Mouse (Mus musculus) spleen, adult 2 months (tissue): ENCODE measurements around the gene Phxr2. TPM values are rescaled to one million over a fixed set of nuclear protein-coding genes. Genes with fewer than 3 reads are reported as not detected.
"Not testable (repeated sequence)": the region's sequence is repeated elsewhere in the genome, so short reads cannot be mapped to it uniquely, and the experiment has no call there.

Source experiments
- DNase-seq, 2 experiments: peaks; one replicate each; pipeline versions ENCODE4 v3.0.0 to v3.0.0-alpha.2; 2012 to 2021; ENCODE audit warnings: low spot score in 2 of 2, low read depth in 1 of 2
- H3K27ac ChIP-seq: fragments of 200-500 bp; 2 replicates; pipeline ENCODE4 v1.5.1; 2012; ENCODE audit warnings: low read length, inconsistent platforms; ENCODE audit not compliant: insufficient read depth
- H3K27me3 ChIP-seq: fragments of 200-500 bp; 2 replicates; pipeline ENCODE4 v1.6.1; 2012; ENCODE audit warnings: mild to moderate bottlenecking, moderate library complexity, low read length, inconsistent platforms; ENCODE audit not compliant: control insufficient read depth, insufficient read depth
- H3K36me3 ChIP-seq: fragments of 200-500 bp; 2 replicates; pipeline ENCODE4 v1.6.1; 2012; ENCODE audit warnings: mild to moderate bottlenecking, low read length, inconsistent platforms; ENCODE audit not compliant: control insufficient read depth, insufficient read depth
- H3K4me1 ChIP-seq: fragments of 200-500 bp; 2 replicates; pipeline ENCODE4 v1.6.1; 2011; ENCODE audit warnings: inconsistent platforms; ENCODE audit not compliant: control insufficient read depth, insufficient read depth, insufficient read length
- H3K4me3 ChIP-seq: fragments of 200-500 bp; 2 replicates; pipeline ENCODE4 v1.5.1; 2011; ENCODE audit warnings: mild to moderate bottlenecking, inconsistent platforms; ENCODE audit not compliant: insufficient read depth, insufficient read length; ENCODE audit errors: extremely low read depth
- CTCF ChIP-seq: fragments of 200-500 bp; IDR thresholded peaks from 2 replicates; pipeline ENCODE4 v1.5.1; 2011; ENCODE audit warnings: mild to moderate bottlenecking, inconsistent platforms; ENCODE audit not compliant: insufficient read depth, insufficient read length, insufficient replicate concordance; ENCODE audit errors: extremely low read depth
- POLR2A ChIP-seq: fragments of 200-500 bp; IDR thresholded peaks from 2 replicates; pipeline ENCODE4 v1.6.1; 2011; ENCODE audit warnings: low read depth, low read length, inconsistent platforms
- WGBS: fragments of 180-500 bp; shearing (Covaris S2); methylation state at CpG from one replicate; pipeline ENCODE4 v1.1.7; 2018; 5-methylcytosine and 5-hydroxymethylcytosine counted together
- polyA plus RNA-seq: library from polyadenylated mRNA; depleted of rRNA; stranded (reverse); fragments of >200 nt; gene quantifications from 2 replicates; pipeline ENCODE4 v1.2.3, GENCODE M21; 2012

Phxr2 gene
- polyA plus RNA-seq, 1 experiment = not detected

GRCm38 (mm10) chr10:99166392-99166791 is 40.3 kb upstream of the Phxr2 start:
- no peak for DNase-seq
- TF ChIP-seq POLR2A (no peak), CTCF (no peak)
- Histone ChIP-seq H3K27ac (no peak overlapping the region), H3K4me1 (peaks cover 8% of the 10 kb centered on the region), H3K36me3 (no peaks in the 10 kb centered on the region), H3K4me3 (no peak overlapping the region), H3K27me3 (no peaks in the 10 kb centered on the region)
- WGBS = 66% methylated on average over 3 of the region's 3 CpGs

GRCm38 (mm10) chr10:99165751-99166282 is 39.7 kb upstream of the Phxr2 start:
- peaks cover 3% of the 10 kb centered on the region; the same call in 1 of the 2 replicates for H3K4me1 ChIP-seq
- DNase-seq = no peak
- TF ChIP-seq POLR2A = no peak
- no peak for TF ChIP-seq CTCF
- no peak overlapping the region for H3K27ac ChIP-seq
- no peak overlapping the region for H3K4me3 ChIP-seq
- WGBS = 65% methylated on average over 7 of the region's 7 CpGs
- H3K36me3 ChIP-seq = no peaks in the 10 kb centered on the region
- no peaks in the 10 kb centered on the region for H3K27me3 ChIP-seq

- no peak overlapping the region for H3K4me3 ChIP-seq
- TF ChIP-seq CTCF = no peak
- TF ChIP-seq POLR2A = no peak
- H3K36me3 ChIP-seq = peaks cover 3% of the 10 kb centered on the region; the same call in 1 of the 2 replicates
- H3K27ac ChIP-seq = no peak overlapping the region
- peaks cover 3% of the 10 kb centered on the region; the same call in 1 of the 2 replicates for H3K4me1 ChIP-seq
- peak in 1 of 2 experiments; percentile 24 for DNase-seq
- H3K27me3 ChIP-seq = no peaks in the 10 kb centered on the region
- WGBS = 34% methylated on average over 13 of the region's 13 CpGs
Measured at GRCm38 (mm10) chr10:99164871-99165477, 38.8 kb upstream of the Phxr2 start.

- Histone ChIP-seq H3K36me3 (peaks cover 3% of the 10 kb centered on the region; the same call in 1 of the 2 replicates), H3K27me3 (no peaks in the 10 kb centered on the region), H3K4me1 (no peaks in the 10 kb centered on the region), H3K4me3 (no peak overlapping the region), H3K27ac (no peak overlapping the region)
- 87% methylated on average over 5 of the region's 5 CpGs for WGBS
- TF ChIP-seq CTCF (no peak), POLR2A (no peak)
- no peak for DNase-seq
Measured at GRCm38 (mm10) chr10:99163002-99163401, 36.9 kb upstream of the Phxr2 start.

- peaks cover 3% of the 10 kb centered on the region; the same call in 1 of the 2 replicates for H3K36me3 ChIP-seq
- no peaks in the 10 kb centered on the region for H3K4me1 ChIP-seq
- TF ChIP-seq CTCF (peak; percentile 50; the same call in 1 of the 2 replicates), POLR2A (no peak)
- H3K27ac ChIP-seq = no peak overlapping the region
- no peak overlapping the region for H3K4me3 ChIP-seq
- WGBS = 52% methylated on average over 8 of the region's 8 CpGs
- no peaks in the 10 kb centered on the region for H3K27me3 ChIP-seq
- peak; percentile 31 for DNase-seq
Measured at GRCm38 (mm10) chr10:99161987-99162582, 36.0 kb upstream of the Phxr2 start.

- not testable (repeated sequence) for H3K4me3 ChIP-seq, H3K27me3 ChIP-seq, H3K27ac ChIP-seq, DNase-seq, H3K4me1 ChIP-seq, H3K36me3 ChIP-seq
- 91% methylated on average over 10 of the region's 10 CpGs for WGBS
Measured at GRCm38 (mm10) chr10:99157697-99158096, 31.6 kb upstream of the Phxr2 start.

GRCm38 (mm10) chr10:99156808-99157207 is 30.7 kb upstream of the Phxr2 start:
- Histone ChIP-seq H3K4me3 (no peak overlapping the region), H3K27me3 (no peaks in the 10 kb centered on the region), H3K36me3 (peaks cover 6% of the 10 kb centered on the region), H3K27ac (no peak overlapping the region), H3K4me1 (no peaks in the 10 kb centered on the region)
- WGBS = 90% methylated on average over 5 of the region's 5 CpGs
- no peak for DNase-seq
- no peak for TF ChIP-seq POLR2A
- TF ChIP-seq CTCF = no peak
